Mouse (Mus musculus): ENCODE data around the gene Prl2c5.
"Not testable (repeated sequence)": the region's sequence is repeated elsewhere in the genome, so short reads cannot be mapped to it uniquely, and the experiment has no call there.

- not testable (repeated sequence) for TF ChIP-seq HCFC1 (IDR thresholded peaks at IDR 0.05; ENCODE audit: low read depth, low read length); USF2 (conservative IDR thresholded peaks at IDR 0.05; ENCODE audit: low read depth, low read length); ZMIZ1 (IDR thresholded peaks at IDR 0.05; ENCODE audit: low read depth, low read length); EP300 (IDR thresholded peaks at IDR 0.05; ENCODE audit: low read length)
Observed at GRCm38 (mm10) chr13:13173616-13174136, 8.8 kb upstream of the Prl2c5 start.
